Mouse (Mus musculus): ENCODE results near the gene Zranb1.

Gene Zranb1

DNA sequence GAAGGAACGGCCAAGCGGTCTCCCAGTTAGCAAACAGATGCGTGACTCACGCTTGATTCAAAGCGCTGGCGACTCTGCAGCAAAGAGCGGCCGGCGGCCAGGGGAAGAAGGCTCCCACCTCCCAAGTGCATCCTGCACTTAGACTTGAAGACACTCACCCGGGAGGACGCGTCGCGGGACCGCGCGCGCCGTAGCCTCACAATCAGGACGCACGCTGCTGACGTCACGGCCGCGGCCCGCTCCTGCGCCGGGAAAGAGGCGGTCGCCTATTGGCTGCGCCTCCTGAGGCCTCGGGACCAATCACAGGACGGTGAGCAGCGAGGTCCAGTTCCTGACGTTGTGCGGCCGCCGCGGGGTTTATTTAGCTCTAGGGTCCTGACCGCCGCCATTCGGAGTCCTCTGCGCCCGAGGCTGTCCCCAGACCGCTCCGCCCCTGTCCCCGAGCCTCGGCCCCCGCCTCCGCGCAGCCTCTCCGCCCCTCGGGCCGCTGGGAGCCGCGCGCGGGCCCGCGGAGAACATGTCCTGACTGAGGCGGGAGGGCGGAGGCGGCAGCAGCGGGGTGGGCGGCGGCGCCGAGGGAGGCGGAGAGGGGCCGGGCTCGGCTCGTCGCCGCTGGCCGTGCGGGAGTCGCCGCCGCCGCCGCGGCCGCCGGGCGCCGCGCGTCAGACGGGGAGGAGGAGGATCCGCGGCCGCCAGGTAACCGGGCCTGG is at the start of gene Zranb1:
TSS of gene Zranb1 (plus strand) at position 293 of the 710 bp plus-strand sequence.
- DNase-seq (ENCODE audit: low read depth): peak; percentile 90

DNA sequence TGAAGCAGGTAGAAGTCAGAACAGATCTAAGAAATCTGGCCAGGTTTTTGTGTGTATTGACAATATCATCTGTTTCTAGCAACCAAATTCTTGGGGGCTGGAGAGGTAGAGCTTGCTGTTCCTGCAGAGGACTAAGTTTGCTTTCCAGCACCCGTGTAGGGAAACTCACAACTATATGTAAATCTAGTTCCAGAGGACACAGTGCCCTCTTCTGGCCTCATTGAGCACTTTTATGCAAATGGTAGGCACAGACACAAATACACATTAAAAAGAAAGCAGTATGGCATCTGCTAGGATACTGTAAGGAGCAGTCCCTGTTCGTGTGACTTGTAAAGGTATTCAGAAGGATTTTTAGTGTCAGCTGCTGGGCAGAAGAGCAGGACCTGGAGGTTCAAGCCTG is 48.6 kb upstream of the Zranb1 start:
- no peak for DNase-seq (ENCODE audit: low read depth)

DNA sequence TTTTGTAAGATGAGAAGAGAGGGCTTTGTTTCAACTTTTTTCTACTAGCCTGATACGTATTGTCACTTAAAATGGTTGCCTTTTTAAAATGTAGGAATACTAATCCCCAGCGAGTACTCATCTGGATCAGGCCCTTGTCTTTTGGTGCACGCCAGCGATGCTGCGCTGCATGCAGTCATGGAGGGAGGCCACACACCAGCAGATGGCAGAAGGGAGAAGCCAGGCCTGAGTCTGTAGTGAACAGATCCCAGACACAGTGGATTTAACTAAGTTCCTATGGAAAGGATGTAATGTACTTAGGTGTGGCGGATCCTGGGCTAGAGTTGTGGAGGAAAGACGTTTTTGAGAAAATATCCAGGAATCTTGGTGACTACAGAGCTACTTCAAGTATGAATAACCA is 46.9 kb upstream of the Zranb1 start:
- no peak for DNase-seq (ENCODE audit: low read depth)

DNA sequence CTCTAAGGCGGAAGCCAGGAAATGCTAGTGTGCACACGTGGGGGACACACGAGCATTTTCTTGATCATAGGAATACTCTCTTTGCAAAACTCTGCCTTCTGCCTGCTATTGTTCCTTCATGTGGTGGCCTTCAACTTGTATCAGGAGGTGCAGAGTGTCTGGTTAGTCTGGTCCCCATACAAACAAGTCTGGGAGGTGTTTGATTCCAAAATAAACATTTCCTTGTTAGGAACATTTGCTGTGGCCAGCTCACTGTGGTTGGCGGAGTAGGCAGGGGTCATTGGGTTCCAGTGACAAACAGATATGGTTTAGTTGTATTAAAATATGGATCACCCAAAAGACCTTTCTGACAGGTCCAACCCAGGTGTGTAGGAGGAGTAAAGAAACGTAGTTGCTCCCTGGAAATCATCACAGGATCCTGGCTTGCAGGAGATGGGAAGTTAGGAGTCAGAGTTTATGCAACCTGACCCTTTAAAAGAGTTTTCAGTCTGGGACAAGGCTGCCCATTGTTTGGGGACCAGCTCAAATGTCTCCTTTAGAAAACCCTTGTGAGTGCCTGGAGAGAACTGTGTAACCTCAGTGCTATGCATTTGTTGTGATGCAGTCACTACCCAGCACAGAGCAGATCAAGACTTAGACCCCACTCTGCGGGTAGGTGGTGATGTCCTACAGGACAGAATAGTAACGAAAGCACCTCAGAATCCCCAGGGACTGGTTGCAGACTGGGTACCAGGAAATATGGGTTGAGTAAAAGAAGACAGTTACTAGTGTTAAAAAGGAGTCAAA is 43.7 kb upstream of the Zranb1 start:
- DNase-seq (ENCODE audit: low read depth): peak; percentile 33

DNA sequence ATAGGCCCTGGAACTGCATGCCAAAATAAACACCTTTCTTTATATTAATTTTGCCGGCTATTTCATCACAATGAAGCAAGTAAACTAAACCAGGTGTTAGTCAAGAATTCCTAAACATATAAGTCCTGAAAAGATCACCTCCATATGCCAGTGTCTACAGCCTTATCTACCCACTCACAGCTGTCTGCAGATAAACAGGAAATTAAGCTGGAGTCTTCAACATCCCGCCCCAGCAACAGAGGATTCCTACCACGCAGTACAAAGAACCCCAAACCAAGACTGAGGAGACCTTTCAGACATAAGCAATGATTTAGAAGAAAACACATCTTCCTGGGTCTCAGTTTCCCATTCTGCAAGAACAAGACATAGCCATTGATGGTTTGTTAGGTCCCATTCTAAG is 42.9 kb upstream of the Zranb1 start:
- no peak for DNase-seq (ENCODE audit: low read depth)

DNA sequence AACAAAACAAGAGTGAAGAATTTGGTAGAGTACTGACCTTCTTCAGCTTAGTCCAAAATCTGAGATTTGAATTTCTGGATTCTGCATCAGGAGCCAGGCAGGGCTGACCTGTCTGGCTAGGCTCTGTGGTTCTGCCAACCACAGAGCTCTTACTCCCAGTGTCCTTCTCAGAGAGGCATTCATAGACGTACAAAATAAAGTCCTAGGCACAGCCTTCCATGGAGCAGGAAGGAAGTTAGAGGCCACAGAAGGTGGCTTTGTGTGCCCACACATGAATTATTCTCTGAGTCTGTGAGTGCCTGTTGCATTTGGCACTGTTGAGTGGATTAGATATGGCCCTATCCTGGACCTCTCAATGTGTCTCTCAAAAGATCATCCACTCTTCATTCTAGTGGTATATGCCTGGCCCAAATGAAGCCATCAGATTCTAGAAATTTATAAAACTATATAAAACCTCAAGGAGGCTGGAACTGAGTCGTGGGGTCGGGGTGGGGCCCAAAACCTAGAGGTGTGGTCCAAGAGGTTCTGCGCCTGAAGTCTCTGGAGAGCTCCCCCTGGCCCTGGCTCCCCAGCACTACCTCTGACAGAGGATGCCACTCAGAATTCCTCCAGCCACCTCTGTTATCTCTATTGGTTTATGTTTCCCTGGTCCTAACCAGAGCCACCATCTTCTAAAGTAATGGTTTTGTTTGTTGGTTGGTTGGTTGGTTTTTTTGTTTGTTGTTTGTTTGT is 42.3 kb upstream of the Zranb1 start:
- DNase-seq (ENCODE audit: low read depth): no peak

DNA sequence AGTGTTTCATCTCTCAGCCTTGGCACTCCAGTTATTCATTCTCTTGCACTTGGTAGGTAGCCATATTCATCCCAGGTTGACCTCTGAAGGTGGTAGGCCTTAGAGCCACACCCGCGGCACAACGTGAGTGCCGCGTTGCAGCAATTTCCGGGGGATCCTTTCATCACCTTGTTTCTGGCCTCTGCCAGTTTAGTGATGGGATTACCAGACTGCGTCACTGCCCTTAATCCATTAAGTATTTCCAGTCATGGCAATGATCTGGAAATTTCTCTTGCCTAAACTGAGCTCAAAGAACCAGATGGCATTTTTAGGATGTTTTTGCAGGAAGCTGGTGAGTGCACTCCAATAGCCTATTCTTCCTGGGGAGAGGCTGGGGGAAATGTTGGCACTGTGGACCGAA is 41.3 kb upstream of the Zranb1 start:
- no peak for DNase-seq (ENCODE audit: low read depth)

DNA sequence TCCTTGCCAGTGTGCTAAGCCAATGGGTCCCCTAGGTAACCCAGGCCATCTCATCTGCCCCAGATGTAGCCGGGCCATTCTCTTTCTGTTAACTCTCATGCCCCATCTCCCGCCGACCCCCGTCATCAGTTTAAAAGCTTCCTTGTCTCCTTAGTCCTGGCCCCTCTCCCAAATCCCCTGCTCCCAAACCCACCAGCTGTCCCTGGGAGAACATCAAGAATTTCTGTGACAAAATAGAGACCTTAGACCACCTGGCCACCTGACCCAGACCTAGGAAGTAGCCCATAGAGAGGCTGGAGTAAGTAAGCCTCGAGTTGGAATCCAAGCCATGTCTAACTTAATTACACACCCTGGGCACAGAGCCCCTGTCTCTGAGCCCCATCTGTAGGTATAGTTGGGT is 40.7 kb upstream of the Zranb1 start:
- DNase-seq (ENCODE audit: low read depth): no peak

DNA sequence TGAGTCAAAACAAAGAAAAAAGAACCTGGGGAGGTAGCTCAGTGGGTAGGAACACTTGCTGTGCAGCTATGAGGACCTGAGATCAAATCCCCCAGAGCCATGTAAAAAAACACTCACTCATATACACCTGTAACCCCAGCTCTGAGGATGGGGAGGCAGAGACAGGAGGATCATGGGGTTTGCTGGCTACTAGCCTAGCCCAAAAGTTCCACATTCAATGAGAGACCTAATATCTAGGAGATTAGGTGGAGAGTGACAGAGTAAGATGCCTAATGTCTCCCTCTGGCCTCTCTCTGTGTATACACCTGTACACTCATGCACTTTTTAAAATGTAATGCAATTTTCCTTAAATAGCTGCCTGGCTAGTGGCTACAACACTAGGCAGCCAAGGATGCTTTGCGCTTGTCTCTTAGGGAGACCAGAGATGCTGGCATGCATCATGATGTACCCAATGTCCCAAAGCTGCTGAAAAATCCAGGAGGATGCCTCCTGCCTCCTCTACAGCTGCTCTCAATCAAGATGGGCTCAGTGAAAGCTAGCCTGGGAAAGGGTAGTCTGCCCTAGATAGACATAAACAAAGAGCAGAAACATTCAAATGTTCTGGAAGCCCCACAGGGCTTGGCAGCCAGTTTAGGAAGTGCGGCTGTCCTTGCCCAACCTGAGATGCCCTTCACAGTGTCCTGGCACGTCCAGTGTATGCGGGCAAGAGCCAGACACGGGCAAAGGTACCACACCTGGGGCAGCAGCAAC is 39.2 kb upstream of the Zranb1 start:
- DNase-seq (ENCODE audit: low read depth): no peak

DNA sequence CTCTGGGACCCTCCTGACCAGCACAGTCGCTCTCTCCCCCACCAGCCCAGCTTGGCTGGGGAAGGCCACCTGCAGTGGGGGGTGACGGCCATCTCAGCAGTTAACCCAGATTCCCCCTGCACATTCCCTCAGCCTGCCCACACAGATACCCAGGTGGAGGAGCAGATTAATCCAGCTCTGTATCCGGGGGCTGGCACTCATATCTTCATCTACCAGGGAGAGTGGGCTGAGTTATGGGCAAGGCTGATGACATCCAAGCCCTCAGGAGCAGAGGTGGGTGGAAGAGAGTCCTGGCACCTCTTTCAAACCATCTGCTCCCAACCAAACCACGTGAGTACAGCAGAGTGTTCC is 38.7 kb upstream of the Zranb1 start:
- no peak for DNase-seq (ENCODE audit: low read depth)

DNA sequence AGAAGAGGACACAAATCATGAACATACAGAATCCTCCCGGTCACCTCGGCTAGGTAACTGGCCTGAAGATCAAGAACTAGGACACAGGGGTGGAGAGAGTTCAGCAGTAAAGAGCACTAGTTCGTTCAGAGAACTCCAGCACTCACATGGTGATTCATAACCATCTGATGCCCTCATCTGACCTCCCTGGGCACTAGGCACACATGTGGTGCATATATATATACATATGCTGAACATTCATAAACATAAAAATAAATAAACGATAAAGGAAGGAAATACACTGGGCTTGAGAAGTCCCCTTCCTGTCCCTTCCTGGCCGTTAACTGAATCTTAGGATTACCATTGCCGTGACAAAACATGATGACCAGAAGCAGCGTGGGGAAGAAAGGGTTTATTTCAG is 38.1 kb upstream of the Zranb1 start:
- no peak for DNase-seq (ENCODE audit: low read depth)

DNA sequence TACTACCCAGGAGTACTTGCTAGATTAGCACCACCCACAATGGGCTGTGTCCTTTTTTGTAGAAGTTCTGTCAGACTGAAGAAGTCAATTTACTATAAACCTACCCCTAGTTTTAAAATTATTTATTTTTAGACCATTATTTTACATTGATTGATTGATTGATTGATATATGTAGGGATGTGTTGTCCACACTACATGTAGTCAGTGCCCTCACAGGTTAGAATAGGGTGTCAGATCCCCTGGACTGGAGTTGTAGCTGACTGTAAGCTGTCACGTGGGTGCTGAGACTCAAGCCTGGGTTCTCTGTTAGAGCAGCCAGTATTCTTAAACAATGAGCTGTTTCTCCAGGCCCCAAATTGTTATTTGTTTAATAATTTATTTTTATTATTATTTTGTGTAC is 37.6 kb upstream of the Zranb1 start:
- DNase-seq (ENCODE audit: low read depth): no peak

DNA sequence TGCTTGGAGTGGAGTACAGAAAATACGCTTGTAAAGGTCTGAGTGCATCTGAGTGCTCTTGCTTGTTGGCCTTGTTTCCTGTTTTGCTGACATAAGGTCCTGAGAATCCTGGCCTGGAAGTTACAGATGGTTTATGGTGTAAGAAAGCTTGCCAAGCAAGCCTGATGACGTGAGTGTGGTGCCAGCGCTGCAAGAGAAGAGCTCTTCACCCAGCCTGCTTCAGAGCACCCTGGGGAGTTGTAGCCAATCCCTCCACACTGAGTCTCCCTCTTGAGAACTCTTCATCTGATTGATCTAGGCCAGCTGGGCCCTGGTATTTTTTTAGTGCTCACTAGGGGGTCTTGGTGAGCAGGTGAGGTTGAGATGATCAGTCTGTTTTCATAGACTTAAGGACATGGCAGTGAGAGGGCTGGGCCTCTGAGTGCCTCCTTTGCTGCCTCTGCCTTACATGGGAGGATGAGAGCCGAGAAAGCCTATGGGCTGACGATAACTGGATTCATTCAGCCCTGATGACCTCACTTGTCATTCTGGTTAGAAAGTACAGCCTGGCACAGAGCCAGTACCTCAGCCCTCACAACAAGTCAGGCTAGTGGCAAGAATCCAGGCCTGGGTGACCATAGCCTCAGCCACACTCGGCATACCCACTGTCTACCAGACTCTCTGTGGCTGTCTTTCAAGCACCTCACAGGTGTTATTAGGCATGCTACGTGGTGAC is 35.9 kb upstream of the Zranb1 start:
- no peak for DNase-seq (ENCODE audit: low read depth)

DNA sequence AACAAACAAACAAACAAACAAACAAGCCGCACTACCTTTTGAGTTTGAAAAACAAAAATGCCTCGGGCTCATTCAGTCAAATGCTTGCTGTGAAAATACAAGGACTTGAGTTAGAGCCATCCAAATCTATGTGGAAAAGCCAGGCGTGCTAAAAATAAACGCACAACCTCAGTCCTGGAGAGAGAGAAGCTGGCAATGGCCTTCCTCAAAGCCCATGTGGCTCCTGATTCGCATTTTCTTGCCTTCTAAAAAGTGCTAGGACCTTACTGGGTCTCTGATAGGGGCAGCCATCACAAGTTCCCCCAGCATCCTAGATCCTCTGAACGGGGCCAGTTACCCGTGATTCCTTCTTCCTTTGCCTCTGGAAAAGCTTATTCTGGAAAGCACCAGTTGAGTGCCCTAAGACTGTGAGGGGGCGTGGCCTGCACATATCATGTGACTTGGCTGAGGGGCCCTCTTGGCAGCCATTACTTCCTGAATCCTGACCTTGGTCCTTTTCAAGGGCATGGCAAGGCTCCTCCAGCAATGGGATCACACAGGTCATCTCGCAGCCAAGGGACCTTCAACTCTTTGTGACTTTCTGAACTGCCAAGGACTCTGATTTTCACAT is 34.6 kb upstream of the Zranb1 start:
- DNase-seq (ENCODE audit: low read depth): no peak

DNA sequence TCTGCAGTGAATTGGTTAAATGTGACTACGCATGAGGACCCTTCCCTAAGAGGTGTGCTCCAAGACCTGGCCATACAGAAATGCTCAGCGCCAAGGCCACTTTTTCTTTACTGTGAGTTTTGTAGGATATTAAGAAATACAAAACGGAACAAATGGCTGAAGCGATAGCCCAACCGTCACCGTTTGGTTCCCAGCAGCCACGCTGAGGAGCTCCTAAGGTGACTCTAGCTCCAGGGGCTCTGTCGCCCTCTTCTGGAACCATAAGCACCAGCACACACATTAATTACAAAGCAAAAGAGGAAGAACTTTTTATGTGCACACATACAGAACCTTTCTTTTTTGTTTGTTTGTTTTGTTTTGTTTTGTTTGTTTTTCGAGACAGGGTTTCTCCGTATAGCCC is 33.7 kb upstream of the Zranb1 start:
- DNase-seq (ENCODE audit: low read depth): no peak

DNA sequence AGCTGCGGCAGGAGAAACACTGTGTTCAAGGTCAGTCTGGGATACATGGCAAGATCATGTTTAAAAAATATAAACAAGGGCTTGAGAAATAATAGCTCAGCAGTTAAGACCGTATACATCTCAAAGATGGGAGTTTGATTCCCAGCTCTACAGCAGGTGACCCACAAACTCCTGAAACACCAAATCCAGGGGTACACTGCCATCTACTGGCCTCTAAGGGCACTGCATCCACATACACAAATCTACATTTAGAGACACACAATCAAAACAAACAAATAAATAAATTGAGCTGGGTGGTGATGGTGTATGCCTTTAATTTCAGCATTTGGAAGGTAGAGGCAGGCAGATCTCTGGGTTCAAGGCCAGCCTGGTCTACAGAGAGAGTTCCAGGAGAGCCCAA is 32.7 kb upstream of the Zranb1 start:
- no peak for DNase-seq (ENCODE audit: low read depth)

DNA sequence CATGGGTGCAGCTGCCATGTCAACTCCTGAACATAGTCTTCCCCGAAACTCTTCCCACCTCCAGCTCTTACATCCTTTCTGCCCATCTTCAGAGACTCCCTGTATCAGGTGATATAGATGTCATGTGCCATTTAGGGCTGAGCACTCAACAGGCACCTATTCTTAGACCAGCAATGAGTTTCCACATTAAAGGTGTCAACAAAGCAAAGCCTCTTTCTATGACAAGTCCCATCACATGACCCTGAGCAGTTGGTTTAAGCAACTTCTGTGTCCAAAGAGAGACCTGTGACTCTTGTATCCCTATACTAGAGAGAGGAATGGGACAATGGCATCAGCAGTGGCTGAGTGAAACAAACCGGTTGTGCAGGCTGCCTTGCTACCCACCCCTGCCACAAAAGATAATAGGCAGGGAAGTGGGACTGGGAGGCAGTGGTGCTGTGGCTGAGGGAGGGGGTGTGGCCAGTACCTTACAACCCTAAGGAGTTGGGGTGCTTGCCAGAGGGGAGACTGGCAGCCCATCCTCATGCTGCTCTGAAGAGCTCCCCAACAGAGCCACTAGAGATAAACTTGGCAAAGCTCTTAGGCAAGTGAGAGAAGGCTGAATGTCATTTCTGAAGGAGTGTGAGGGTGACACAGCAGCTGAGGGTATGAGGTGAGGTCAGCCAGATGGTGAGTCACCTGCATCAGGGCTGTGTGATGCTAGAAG is 30.0 kb upstream of the Zranb1 start:
- no peak for DNase-seq (ENCODE audit: low read depth)

DNA sequence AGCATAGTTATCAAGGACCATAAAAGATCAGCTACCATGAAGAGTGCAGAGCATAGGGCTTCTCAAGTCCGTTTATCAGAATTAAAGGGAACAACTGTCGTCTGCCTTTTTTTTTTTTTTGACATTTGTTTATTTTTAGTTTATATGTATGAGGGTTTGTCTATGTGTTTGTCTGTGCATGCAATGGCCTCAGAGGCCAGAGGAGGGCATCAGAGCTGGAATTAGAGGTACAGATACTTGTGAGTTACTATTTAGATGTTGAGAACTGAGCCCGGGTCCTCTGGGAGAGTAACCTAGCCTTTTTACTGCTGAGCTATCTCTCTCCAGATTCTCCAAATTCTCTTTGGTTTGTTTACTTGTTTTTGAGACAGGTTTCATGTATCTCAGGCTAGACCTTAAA is 27.1 kb upstream of the Zranb1 start:
- no peak for DNase-seq (ENCODE audit: low read depth)

DNA sequence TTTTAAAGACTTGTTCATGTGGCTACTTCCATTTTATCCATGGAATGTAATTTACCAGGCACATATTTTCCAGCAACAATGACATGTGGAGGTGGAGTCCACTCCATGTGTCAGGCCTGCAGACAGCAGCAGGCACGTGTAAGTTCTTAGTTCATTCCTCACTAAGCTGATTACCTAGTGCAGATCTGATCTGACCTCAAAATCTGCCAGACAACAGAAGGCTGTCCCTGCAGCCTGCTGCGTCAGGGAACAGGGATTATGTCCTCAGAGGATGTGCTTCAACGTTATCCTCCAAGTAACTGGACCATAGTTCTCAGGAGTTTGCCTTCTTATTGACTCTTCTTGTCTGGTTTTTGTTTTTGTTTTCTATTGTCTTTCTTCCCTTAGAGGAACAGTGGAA is 9.0 kb upstream of the Zranb1 start:
- DNase-seq (ENCODE audit: low read depth): no peak

DNA sequence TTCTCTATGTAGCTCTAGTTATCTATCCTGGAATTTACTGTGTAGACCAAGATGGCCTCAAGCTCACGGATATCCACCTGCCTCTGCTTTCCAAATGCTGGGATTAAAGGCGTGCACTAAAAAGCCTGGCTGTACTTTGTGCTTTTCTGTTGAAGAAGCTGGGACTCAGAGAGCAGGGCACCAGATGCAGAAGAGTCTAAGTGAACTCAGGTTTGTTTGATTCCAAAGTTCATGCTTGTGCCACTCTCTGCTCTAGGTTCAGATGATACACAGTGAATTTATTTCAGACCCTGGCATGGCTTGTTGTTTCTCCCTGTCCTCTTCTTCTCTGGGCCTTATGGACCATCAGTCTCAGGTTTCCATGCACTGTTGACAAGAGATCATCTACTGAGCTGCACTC is 5.7 kb upstream of the Zranb1 start:
- no peak for DNase-seq (ENCODE audit: low read depth)

DNA sequence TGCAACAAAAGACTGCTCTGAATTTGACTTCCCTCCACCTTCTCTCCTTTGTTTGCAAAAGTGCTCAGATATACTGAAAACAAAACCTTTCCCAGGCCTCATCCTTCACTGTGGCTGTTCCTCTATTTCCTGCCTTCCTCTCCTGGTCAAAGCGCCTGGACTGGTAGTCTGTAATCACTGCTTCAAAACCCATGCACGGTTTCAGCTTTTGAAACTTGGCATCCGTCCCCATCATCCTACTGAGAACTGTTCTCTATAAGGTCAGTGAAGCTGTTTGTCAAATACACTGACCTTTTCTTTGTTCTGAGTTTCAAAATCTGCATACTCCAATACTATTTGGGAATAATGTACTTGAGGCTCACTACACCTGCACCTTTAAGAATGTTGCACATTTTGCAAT is 3.7 kb upstream of the Zranb1 start:
- no peak for DNase-seq (ENCODE audit: low read depth)
